Mouse (Mus musculus): ENCODE data around the gene Ccdc172. TPM values are rescaled to one million over a fixed set of nuclear protein-coding genes. Genes with fewer than 3 reads are reported as not detected.
A peak's percentile ranks its signal among the peaks of the same experiment; 100 is the strongest.

Gene Ccdc172
- polyA plus RNA-seq, 1 experiment from 2014 or later = not detected

GRCm38 (mm10) chr19:58550916-58551315, 39.1 kb downstream of the Ccdc172 start:
- ATAC-seq (ENCODE audit: low FRiP score) (no peak), DNase-seq (ENCODE audit: low spot score) (no peak)
- Histone ChIP-seq H3K4me3 (ENCODE audit: low read depth, low read length) (no peak overlapping the region), H3K9ac (ENCODE audit: low read depth, low read length) (no peak overlapping the region), H3K27me3 (ENCODE audit: control insufficient read depth, insufficient read depth, low read length) (no peaks in the 10 kb centered on the region), H3K4me1 (replicated peaks; ENCODE audit: control insufficient read depth, insufficient read depth, low read length) (no peaks in the 10 kb centered on the region), H3K27ac (ENCODE audit: low read depth, low read length) (no peak overlapping the region), H3K4me2 (replicated peaks; ENCODE audit: low read depth, low read length) (no peak overlapping the region), H3K9me3 (ENCODE audit: control insufficient read depth, low read length) (no peaks in the 10 kb centered on the region), H3K36me3 (ENCODE audit: control insufficient read depth, insufficient read depth, low read length) (no peaks in the 10 kb centered on the region)
- WGBS = 82% methylated on average over 3 of the region's 3 CpGs

- no peaks in the 10 kb centered on the region for H3K27me3 ChIP-seq (ENCODE audit: control insufficient read depth, insufficient read depth, low read length)
- H3K4me1 ChIP-seq (replicated peaks; ENCODE audit: control insufficient read depth, insufficient read depth, low read length) = no peaks in the 10 kb centered on the region
- no peak overlapping the region for H3K4me2 ChIP-seq (replicated peaks; ENCODE audit: low read depth, low read length)
- H3K9me3 ChIP-seq (ENCODE audit: control insufficient read depth, low read length) = no peaks in the 10 kb centered on the region
- no peak overlapping the region for H3K4me3 ChIP-seq (ENCODE audit: low read depth, low read length)
- H3K27ac ChIP-seq (ENCODE audit: low read depth, low read length) = no peak overlapping the region
- H3K36me3 ChIP-seq (ENCODE audit: control insufficient read depth, insufficient read depth, low read length) = no peaks in the 10 kb centered on the region
- no peak overlapping the region for H3K9ac ChIP-seq (ENCODE audit: low read depth, low read length)
- DNase-seq (ENCODE audit: low spot score) (no peak), ATAC-seq (ENCODE audit: low FRiP score) (no peak)
- 83% methylated on average over 2 of the region's 2 CpGs for WGBS
Observed at GRCm38 (mm10) chr19:58554974-58555373, 43.2 kb downstream of the Ccdc172 start.

GRCm38 (mm10) chr19:58558352-58558751, 46.6 kb downstream of the Ccdc172 start:
- H3K27ac ChIP-seq (ENCODE audit: low read depth, low read length) = no peak overlapping the region
- no peak overlapping the region for H3K4me3 ChIP-seq (ENCODE audit: low read depth, low read length)
- no peaks in the 10 kb centered on the region for H3K4me1 ChIP-seq (replicated peaks; ENCODE audit: control insufficient read depth, insufficient read depth, low read length)
- 58% methylated on average over 5 of the region's 5 CpGs for WGBS
- H3K36me3 ChIP-seq (ENCODE audit: control insufficient read depth, insufficient read depth, low read length) = no peaks in the 10 kb centered on the region
- no peaks in the 10 kb centered on the region for H3K9me3 ChIP-seq (ENCODE audit: control insufficient read depth, low read length)
- H3K27me3 ChIP-seq (ENCODE audit: control insufficient read depth, insufficient read depth, low read length) = no peaks in the 10 kb centered on the region
- DNase-seq (ENCODE audit: low spot score) (peak; percentile 75), ATAC-seq (ENCODE audit: low FRiP score) (no peak)
- no peak overlapping the region for H3K9ac ChIP-seq (ENCODE audit: low read depth, low read length)
- no peak overlapping the region for H3K4me2 ChIP-seq (replicated peaks; ENCODE audit: low read depth, low read length)

- Histone ChIP-seq H3K4me1 (replicated peaks; ENCODE audit: control insufficient read depth, insufficient read depth, low read length) (no peaks in the 10 kb centered on the region), H3K36me3 (ENCODE audit: control insufficient read depth, insufficient read depth, low read length) (no peaks in the 10 kb centered on the region), H3K4me2 (replicated peaks; ENCODE audit: low read depth, low read length) (no peak overlapping the region), H3K27ac (ENCODE audit: low read depth, low read length) (no peak overlapping the region), H3K27me3 (ENCODE audit: control insufficient read depth, insufficient read depth, low read length) (no peaks in the 10 kb centered on the region), H3K9me3 (ENCODE audit: control insufficient read depth, low read length) (no peaks in the 10 kb centered on the region), H3K9ac (ENCODE audit: low read depth, low read length) (no peak overlapping the region), H3K4me3 (ENCODE audit: low read depth, low read length) (no peak overlapping the region)
- no peak for DNase-seq (ENCODE audit: low spot score)
- no peak for ATAC-seq (ENCODE audit: low FRiP score)
- WGBS = 88% methylated on average over 7 of the region's 7 CpGs
Observed at GRCm38 (mm10) chr19:58562301-58562815, 50.6 kb downstream of the Ccdc172 start.

- Histone ChIP-seq H3K4me1 (replicated peaks; ENCODE audit: control insufficient read depth, insufficient read depth, low read length) (no peaks in the 10 kb centered on the region), H3K9me3 (ENCODE audit: control insufficient read depth, low read length) (no peaks in the 10 kb centered on the region), H3K36me3 (ENCODE audit: control insufficient read depth, insufficient read depth, low read length) (no peaks in the 10 kb centered on the region), H3K27me3 (ENCODE audit: control insufficient read depth, insufficient read depth, low read length) (no peaks in the 10 kb centered on the region), H3K9ac (ENCODE audit: low read depth, low read length) (no peak overlapping the region), H3K4me2 (replicated peaks; ENCODE audit: low read depth, low read length) (no peak overlapping the region), H3K27ac (ENCODE audit: low read depth, low read length) (no peak overlapping the region), H3K4me3 (ENCODE audit: low read depth, low read length) (no peak overlapping the region)
- DNase-seq (ENCODE audit: low spot score) (no peak), ATAC-seq (ENCODE audit: low FRiP score) (no peak)
- 59% methylated on average over 2 of the region's 2 CpGs for WGBS
Observed at GRCm38 (mm10) chr19:58571566-58571965, 59.8 kb downstream of the Ccdc172 start.

GRCm38 (mm10) chr19:58572429-58573071, 60.8 kb downstream of the Ccdc172 start:
- Histone ChIP-seq H3K9ac (ENCODE audit: low read depth, low read length) (no peak overlapping the region), H3K4me1 (replicated peaks; ENCODE audit: control insufficient read depth, insufficient read depth, low read length) (no peaks in the 10 kb centered on the region), H3K4me2 (replicated peaks; ENCODE audit: low read depth, low read length) (no peak overlapping the region), H3K27me3 (ENCODE audit: control insufficient read depth, insufficient read depth, low read length) (no peaks in the 10 kb centered on the region), H3K4me3 (ENCODE audit: low read depth, low read length) (no peak overlapping the region), H3K27ac (ENCODE audit: low read depth, low read length) (no peak overlapping the region), H3K9me3 (ENCODE audit: control insufficient read depth, low read length) (no peaks in the 10 kb centered on the region), H3K36me3 (ENCODE audit: control insufficient read depth, insufficient read depth, low read length) (no peaks in the 10 kb centered on the region)
- no peak for DNase-seq (ENCODE audit: low spot score)
- WGBS = 52% methylated on average over 11 of the region's 11 CpGs
- no peak for ATAC-seq (ENCODE audit: low FRiP score)

GRCm38 (mm10) chr19:58573072-58573438, 61.3 kb downstream of the Ccdc172 start:
- H3K27me3 ChIP-seq (ENCODE audit: control insufficient read depth, insufficient read depth, low read length) = no peaks in the 10 kb centered on the region
- no peak overlapping the region for H3K9ac ChIP-seq (ENCODE audit: low read depth, low read length)
- H3K36me3 ChIP-seq (ENCODE audit: control insufficient read depth, insufficient read depth, low read length) = no peaks in the 10 kb centered on the region
- no peak overlapping the region for H3K4me2 ChIP-seq (replicated peaks; ENCODE audit: low read depth, low read length)
- H3K27ac ChIP-seq (ENCODE audit: low read depth, low read length) = no peak overlapping the region
- DNase-seq (ENCODE audit: low spot score) (no peak), ATAC-seq (ENCODE audit: low FRiP score) (no peak)
- H3K4me3 ChIP-seq (ENCODE audit: low read depth, low read length) = no peak overlapping the region
- no peaks in the 10 kb centered on the region for H3K9me3 ChIP-seq (ENCODE audit: control insufficient read depth, low read length)
- no peaks in the 10 kb centered on the region for H3K4me1 ChIP-seq (replicated peaks; ENCODE audit: control insufficient read depth, insufficient read depth, low read length)
- 81% methylated on average over 3 of the region's 3 CpGs for WGBS

- Histone ChIP-seq H3K9ac (ENCODE audit: low read depth, low read length) (no peak overlapping the region), H3K4me2 (replicated peaks; ENCODE audit: low read depth, low read length) (no peak overlapping the region), H3K27me3 (ENCODE audit: control insufficient read depth, insufficient read depth, low read length) (no peaks in the 10 kb centered on the region), H3K27ac (ENCODE audit: low read depth, low read length) (no peak overlapping the region), H3K4me1 (replicated peaks; ENCODE audit: control insufficient read depth, insufficient read depth, low read length) (no peaks in the 10 kb centered on the region), H3K4me3 (ENCODE audit: low read depth, low read length) (no peak overlapping the region), H3K9me3 (ENCODE audit: control insufficient read depth, low read length) (no peaks in the 10 kb centered on the region), H3K36me3 (ENCODE audit: control insufficient read depth, insufficient read depth, low read length) (no peaks in the 10 kb centered on the region)
- DNase-seq (ENCODE audit: low spot score) (no peak), ATAC-seq (ENCODE audit: low FRiP score) (no peak)
- WGBS = 85% methylated on average over 7 of the region's 7 CpGs
Observed at GRCm38 (mm10) chr19:58582018-58582417, 70.2 kb downstream of the Ccdc172 start.

GRCm38 (mm10) chr19:58582956-58583355, 71.2 kb downstream of the Ccdc172 start:
- DNase-seq (ENCODE audit: low spot score) (no peak), ATAC-seq (ENCODE audit: low FRiP score) (no peak)
- Histone ChIP-seq H3K4me3 (ENCODE audit: low read depth, low read length) (no peak overlapping the region), H3K4me2 (replicated peaks; ENCODE audit: low read depth, low read length) (no peak overlapping the region), H3K9me3 (ENCODE audit: control insufficient read depth, low read length) (no peaks in the 10 kb centered on the region), H3K36me3 (ENCODE audit: control insufficient read depth, insufficient read depth, low read length) (no peaks in the 10 kb centered on the region), H3K4me1 (replicated peaks; ENCODE audit: control insufficient read depth, insufficient read depth, low read length) (no peaks in the 10 kb centered on the region), H3K27me3 (ENCODE audit: control insufficient read depth, insufficient read depth, low read length) (no peaks in the 10 kb centered on the region), H3K9ac (ENCODE audit: low read depth, low read length) (no peak overlapping the region), H3K27ac (ENCODE audit: low read depth, low read length) (no peak overlapping the region)
- 88% methylated on average over 5 of the region's 5 CpGs for WGBS
